Mouse (Mus musculus): ENCODE measurements at regions not wholly inside any gene's neighbourhood (a gene's known extent, or its start where the extent isn't known, plus 50 kb on each side); places are given as distances from the start of the nearest gene placed in this dataset.
A peak's percentile ranks its signal among the peaks of the same experiment; 100 is the strongest.

- ATAC-seq (replicated peaks; ENCODE audit: poor library complexity): no peak
These were observed 298.8 kb downstream of the 1500009L16Rik start for GRCm38 (mm10) chr10:84021167-84022120.

- no peak for ATAC-seq (replicated peaks; ENCODE audit: poor library complexity)
These were observed 301.6 kb downstream of the 1500009L16Rik start for GRCm38 (mm10) chr10:84024294-84024693.

GRCm38 (mm10) chr10:84024901-84025300 lies 302.2 kb downstream of the 1500009L16Rik start:
- ATAC-seq (replicated peaks; ENCODE audit: poor library complexity): no peak

GRCm38 (mm10) chr10:84026798-84027197 lies 304.1 kb downstream of the 1500009L16Rik start:
- no peak for ATAC-seq (replicated peaks; ENCODE audit: poor library complexity)

GRCm38 (mm10) chr10:84036131-84036877 lies 313.6 kb downstream of the 1500009L16Rik start:
- no peak for ATAC-seq (replicated peaks; ENCODE audit: poor library complexity)

- ATAC-seq (replicated peaks; ENCODE audit: poor library complexity): no peak
These were observed 326.0 kb downstream of the 1500009L16Rik start for GRCm38 (mm10) chr10:84048706-84049105.

GRCm38 (mm10) chr10:84052696-84053095 lies 330.0 kb downstream of the 1500009L16Rik start:
- no peak for ATAC-seq (replicated peaks; ENCODE audit: poor library complexity)

- ATAC-seq (replicated peaks; ENCODE audit: poor library complexity): no peak
These were observed 332.1 kb downstream of the 1500009L16Rik start for GRCm38 (mm10) chr10:84054551-84055336.

GRCm38 (mm10) chr10:84055402-84056167 lies 332.9 kb downstream of the 1500009L16Rik start:
- no peak for ATAC-seq (replicated peaks; ENCODE audit: poor library complexity)

- peak; percentile 67 for ATAC-seq (replicated peaks; ENCODE audit: poor library complexity)
These were observed 333.9 kb downstream of the 1500009L16Rik start for GRCm38 (mm10) chr10:84056323-84057169.

- ATAC-seq (replicated peaks; ENCODE audit: poor library complexity): no peak
These were observed 335.6 kb downstream of the 1500009L16Rik start for GRCm38 (mm10) chr10:84058301-84058700.

GRCm38 (mm10) chr10:84059646-84060491 lies 337.2 kb downstream of the 1500009L16Rik start:
- ATAC-seq (replicated peaks; ENCODE audit: poor library complexity): no peak

- ATAC-seq (replicated peaks; ENCODE audit: poor library complexity): peak; percentile 91
These were observed 338.0 kb downstream of the 1500009L16Rik start for GRCm38 (mm10) chr10:84060492-84061218.

- no peak for ATAC-seq (replicated peaks; ENCODE audit: poor library complexity)
These were observed 344.5 kb downstream of the 1500009L16Rik start for GRCm38 (mm10) chr10:84067052-84067650.

GRCm38 (mm10) chr10:84069806-84070205 lies 347.1 kb downstream of the 1500009L16Rik start:
- ATAC-seq (replicated peaks; ENCODE audit: poor library complexity): no peak

- no peak for ATAC-seq (replicated peaks; ENCODE audit: poor library complexity)
These were observed 350.3 kb downstream of the 1500009L16Rik start for GRCm38 (mm10) chr10:84072866-84073483.

GRCm38 (mm10) chr10:84075581-84075980 lies 352.9 kb downstream of the 1500009L16Rik start:
- no peak for ATAC-seq (replicated peaks; ENCODE audit: poor library complexity)
